Mouse (Mus musculus) inflammation-experienced regulatory T-cells, adult 16 weeks (primary cell): Measurements from ENCODE around the gene Zfp786. TPM values are rescaled to one million over a fixed set of nuclear protein-coding genes. Genes with fewer than 3 reads are reported as not detected.

Source experiments
- polyA plus RNA-seq: library from polyadenylated mRNA; unstranded; fragments of 100-300 nt; shearing (Covaris generic); gene quantifications from one replicate; pipeline ENCODE4 v1.2.1, GENCODE M21; 2017

Zfp786 gene
- polyA plus RNA-seq, result 0.26 TPM

GRCm38 (mm10) chr6:47830104-47831078 is at the start of gene Zfp786:
Gene Zfp786, minus strand, starts transcription at chr6:47830867.

DNA sequence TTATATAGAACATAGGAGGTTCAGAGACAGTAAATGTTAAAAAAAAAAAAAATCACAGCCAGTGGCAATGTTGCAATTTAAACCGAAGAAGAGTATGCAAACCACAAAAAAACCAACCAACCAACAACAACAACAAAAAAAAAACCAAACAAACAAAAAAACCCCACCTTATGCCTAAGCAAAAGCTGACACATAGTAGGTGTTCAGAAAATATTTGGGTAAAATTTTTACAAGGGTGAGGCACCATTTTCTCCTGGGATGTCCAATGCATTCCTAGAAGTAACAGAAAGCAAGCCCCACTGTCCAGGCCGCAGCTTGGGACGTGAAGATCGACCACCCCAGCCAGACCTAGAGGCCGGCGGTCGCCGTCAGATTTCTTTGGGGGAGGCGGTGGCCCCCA is 46.4 kb upstream of the Zfp786 start, which contains the start of gene Zfp282:
TSS of gene Zfp282 (plus strand) at position 147 of the 400 bp plus-strand sequence.

GRCm38 (mm10) chr6:47835482-47835983 is 4.9 kb upstream of the Zfp786 start, which contains the start of gene Zfp398:
Gene Zfp398, plus strand, starts transcription at chr6:47835661.

DNA sequence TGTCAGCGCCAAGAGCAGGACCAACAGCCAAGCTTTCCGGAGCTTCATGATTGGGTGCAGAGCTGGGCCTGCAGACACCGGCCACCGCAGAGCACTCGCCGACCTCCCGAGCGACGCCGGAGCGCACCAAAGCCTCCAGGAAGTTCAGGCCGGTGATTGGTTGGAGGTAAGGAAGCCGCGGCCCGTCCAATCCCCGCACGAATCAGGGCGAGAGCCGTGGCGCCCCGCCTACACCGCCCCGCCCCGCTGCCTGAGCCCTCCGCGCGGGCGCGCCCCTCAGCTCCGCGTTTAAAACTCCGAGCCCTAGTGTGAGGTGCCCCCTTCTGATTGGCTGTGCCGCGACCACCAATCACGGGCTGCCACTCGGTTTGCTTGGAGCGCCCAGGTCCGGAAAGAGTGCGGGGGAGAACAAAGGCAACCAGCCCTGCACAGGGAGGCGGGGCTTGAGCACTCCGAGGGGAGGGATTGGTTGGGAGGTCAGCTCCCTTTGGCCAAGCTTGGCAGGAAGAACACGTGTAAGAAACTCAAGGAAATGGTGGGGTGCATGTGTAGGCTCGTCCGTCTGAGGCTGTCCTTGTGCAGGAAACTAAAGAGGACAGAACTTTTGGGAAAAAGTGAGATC is 17.3 kb downstream of the Zfp786 start, which contains the start of gene Pdia4:
TSS of gene Pdia4 (minus strand) at position 174 of the 622 bp plus-strand sequence.

Other genes starting within 250 kb of the Zfp786 start
- gene Ezh2, start 235.5 kb downstream of the Zfp786 start, polyA plus RNA-seq, result 36.9 TPM
- 196 TPM for gene Pdia4, start 17.4 kb downstream of the Zfp786 start, polyA plus RNA-seq
- gene Zfp398, start 4.8 kb upstream of the Zfp786 start, polyA plus RNA-seq, result 22.8 TPM
- 5.6 TPM for gene Zfp282, start 46.3 kb upstream of the Zfp786 start, polyA plus RNA-seq
- gene Zfp212, start 89.6 kb upstream of the Zfp786 start, polyA plus RNA-seq, result 22.2 TPM
- gene Zfp956, start 122.5 kb upstream of the Zfp786 start, polyA plus RNA-seq, result 31.1 TPM
- 2.2 TPM for gene Zfp777, start 218.0 kb upstream of the Zfp786 start, polyA plus RNA-seq